Mouse (Mus musculus): ENCODE data around the gene S100a1.

- TF ChIP-seq CTCF (IDR thresholded peaks at IDR 0.05; ENCODE audit: low read depth) (no peak), EP300 (optimal IDR thresholded peaks at IDR 0.05) (no peak)
These were observed 4.5 kb downstream of the S100a1 start for GRCm38 (mm10) chr3:90509747-90510123.

All from stomach, postnatal 0 days (tissue).